Mouse (Mus musculus): ENCODE results near the gene Bpifc.
A peak's percentile ranks its signal among the peaks of the same experiment; 100 is the strongest.

The Bpifc gene

DNA sequence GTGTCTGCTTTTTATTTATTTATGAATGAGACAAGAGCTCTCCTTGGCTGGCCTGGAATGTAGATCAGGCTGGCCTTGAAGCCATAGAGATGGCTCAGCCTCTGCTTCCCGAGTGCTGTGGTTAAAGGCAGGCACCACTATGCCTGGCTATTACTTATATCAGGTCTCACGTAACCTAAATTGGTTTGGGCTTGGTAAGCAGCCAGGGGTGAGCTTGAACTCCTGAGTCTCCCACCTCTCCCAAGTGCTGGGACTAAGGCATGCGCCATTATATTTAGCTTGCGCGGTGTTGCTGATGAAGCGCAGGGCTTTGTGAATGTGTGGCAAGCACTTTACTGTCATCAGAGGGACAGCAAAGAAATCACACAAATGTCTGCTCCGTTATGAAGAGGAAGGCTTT lies 6.1 kb upstream of the Bpifc start:
- no peak for DNase-seq (ENCODE audit: low read depth in 2 of 2, low spot score in 2 of 2)

DNA sequence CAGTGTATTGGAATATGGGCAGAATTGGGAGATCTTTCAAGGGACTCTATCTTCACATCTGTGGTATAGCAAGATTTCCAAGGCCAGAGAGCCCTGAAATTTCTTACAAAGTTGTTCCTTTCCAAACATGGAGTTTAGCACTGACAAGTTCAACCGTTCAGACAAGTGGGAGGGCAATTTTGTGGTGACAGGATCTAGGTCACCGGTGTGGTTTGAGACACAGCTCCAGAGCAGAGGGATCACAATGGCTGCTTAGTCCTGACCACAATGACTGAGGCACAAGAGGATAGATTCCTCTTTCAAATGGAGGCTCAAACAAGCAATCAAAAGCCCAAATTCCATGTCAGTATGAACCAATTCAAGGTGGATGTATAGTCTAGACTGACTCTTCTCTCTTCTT lies 523 bp downstream of the Bpifc start:
- no peak for DNase-seq (ENCODE audit: low read depth in 2 of 2, low spot score in 2 of 2)

DNA sequence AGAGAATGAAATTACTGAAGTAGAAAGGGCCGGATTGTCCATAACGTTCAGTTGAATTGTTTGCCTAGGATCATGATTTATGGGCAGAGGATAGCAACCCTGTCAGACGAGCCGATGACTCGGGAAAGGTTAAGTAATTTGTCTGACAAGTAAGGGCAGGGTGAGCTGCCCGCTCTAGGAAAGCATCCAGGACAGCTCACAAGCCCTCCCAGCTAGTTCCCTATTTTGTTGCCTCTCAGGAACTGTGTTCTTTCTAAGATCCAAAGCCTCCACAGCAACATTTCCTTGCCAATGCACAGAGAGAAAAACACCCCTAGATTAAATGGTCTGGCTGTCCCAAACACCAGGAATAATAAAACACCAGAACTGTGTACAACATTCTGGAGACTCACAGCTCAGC lies 1.1 kb downstream of the Bpifc start:
- DNase-seq (ENCODE audit: low read depth in 2 of 2, low spot score in 2 of 2) = no peak

DNA sequence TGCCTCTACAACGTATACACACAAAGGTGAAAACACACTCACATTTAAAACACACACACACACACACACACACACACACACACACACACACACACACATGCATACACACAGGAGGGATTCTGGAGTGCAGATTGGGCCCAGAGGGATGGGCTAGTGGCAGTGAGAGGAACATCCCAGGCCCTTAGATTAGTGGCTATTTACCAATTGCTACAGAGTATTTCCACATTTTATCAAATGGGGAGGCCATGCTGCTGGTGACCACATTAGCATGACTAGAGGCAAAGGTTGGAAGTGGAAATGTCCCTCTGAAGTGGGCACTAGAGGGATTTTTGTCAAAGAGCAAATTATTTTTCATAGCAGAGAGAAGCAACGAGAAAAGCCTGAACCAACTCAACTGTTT lies 2.0 kb downstream of the Bpifc start:
- no peak for DNase-seq (ENCODE audit: low read depth in 2 of 2, low spot score in 2 of 2)

DNA sequence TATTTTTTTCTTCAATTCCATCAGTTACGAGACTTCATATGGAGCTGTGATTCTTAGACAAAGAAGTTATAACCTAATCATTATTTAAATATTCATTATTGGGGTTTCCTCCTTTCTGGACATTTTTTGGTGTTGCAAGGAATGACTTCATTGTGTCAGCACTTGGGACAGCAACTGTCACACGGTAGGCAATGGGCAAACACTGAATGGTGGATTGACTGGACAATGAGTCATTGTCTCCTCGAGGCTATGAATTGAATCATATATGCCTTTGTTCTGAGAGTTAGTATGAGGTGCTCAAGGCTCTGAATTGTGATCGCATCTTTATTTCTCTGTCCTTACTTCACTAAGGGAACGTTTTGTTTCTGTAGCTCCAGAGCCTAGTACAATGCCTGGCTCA lies 5.2 kb downstream of the Bpifc start:
- DNase-seq (ENCODE audit: low read depth in 2 of 2, low spot score in 2 of 2) = no peak

DNA sequence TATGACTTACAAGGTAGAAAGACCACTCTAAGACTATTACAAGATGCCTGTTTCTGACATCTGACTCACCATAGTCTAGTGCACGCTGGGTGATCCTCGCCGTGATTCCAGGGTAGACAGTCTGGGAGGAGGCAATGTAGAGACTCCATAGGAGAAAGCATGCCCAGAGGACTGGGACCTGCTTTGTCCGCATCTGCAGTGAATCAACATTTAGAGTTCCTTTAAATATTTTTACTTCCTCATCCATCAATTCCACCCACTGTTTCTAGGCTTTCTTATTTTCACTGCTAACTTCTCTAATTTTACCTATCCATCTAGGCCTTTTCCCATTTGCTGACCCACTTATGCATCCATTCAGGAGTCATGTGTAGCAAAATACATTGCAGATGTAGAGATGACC lies 11.2 kb downstream of the Bpifc start:
- no peak for DNase-seq (ENCODE audit: low read depth in 2 of 2, low spot score in 2 of 2)

DNA sequence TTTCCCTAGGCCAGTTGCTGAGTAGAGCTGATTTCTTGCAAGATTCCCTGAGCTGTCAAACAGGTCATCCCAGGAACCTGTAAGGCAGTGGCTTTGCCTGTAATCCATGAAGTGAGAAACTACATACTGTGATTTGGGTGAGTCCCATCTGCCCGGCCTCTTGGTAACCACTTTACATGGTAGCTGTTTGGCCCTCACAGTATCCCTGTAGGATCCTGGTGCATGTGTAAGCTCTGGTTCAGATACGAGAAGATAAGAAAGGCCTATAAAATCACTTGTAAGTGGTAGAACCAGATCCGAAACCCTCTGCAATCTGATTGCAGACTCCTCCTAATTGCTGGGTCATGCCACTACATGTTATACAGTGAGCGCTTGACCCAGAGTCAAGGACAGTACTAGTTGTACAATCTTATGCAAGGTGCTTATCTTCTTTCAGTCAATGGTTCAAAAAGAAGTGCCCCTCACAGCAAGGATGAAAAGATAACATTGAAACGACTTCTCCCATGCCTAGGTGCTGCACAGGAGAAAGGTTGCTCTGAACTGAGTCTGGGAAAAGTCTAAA lies 17.1 kb downstream of the Bpifc start:
- no peak for DNase-seq (ENCODE audit: low read depth in 2 of 2, low spot score in 2 of 2)

DNA sequence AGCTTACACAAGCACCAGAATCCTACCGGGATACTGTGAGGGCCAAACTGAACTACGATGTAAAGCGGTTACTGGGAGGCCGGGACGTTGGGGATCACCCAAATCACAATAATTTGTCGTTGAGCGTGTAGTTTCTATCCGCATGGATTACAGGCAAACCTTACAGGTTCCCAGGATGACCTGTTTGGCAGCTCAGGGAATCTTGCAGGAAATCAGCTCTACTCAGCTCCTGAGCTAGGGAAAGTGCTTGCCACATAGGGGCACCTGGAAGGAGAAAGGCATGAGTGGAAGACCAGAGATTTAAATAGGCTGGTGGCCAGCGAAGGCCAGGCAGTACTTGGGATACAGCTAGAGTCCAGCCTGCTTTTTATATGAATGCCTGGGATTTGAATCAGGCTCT lies 17.9 kb downstream of the Bpifc start:
- no peak for DNase-seq (ENCODE audit: low read depth in 2 of 2, low spot score in 2 of 2)

DNA sequence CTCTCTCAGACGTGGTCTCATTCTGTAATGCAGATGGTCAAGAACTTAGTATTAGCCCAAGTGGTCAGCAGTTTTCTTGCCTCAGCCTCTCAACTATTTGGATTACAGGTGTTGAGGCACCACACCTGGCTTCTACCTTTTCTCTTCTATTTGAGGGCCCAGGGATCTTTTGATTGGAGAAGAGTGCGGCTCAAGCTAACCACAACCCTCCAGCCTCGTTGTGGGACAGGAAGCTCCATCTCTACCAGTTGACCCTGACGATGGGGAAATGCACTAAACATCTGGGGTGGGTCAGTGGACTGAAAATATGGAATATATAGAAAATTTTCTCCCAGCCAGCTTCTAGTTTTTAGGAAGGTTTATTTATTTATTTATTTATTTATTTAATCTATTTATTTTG lies 19.3 kb downstream of the Bpifc start:
- DNase-seq (ENCODE audit: low read depth in 2 of 2, low spot score in 2 of 2) = no peak

DNA sequence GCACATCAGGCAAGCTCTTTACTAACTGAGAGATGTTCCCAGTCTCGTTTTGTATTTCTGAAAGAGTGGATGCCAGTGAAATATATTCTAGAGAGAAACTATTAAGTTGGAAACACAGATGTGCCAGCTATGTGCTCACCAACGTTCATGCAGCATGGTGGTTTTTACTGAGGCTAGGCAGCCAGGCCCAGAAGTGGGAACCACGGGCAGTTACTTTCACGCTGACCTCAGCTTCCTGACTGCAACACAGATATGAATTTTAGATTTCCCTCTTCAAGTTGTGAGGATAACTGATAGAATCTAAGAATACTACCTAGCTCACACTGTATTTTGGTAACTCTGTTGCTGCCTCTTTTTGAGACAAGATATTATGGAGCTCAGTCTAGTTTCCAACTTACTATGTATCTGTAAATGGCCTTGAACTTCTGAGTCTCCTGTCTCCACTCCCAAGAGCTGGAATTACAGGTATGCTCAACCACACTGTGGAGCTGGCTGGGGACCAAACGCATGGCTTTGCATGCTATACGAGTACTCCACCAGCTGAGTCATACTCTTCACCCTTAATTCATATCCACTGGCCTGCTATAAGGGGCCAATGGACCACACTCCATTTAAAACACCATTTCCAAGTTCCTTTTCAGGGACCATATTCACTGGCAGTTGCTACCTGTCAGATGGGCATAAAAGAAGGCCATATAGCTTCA lies 22.1 kb downstream of the Bpifc start:
- DNase-seq (ENCODE audit: low read depth in 2 of 2, low spot score in 2 of 2) = no peak

DNA sequence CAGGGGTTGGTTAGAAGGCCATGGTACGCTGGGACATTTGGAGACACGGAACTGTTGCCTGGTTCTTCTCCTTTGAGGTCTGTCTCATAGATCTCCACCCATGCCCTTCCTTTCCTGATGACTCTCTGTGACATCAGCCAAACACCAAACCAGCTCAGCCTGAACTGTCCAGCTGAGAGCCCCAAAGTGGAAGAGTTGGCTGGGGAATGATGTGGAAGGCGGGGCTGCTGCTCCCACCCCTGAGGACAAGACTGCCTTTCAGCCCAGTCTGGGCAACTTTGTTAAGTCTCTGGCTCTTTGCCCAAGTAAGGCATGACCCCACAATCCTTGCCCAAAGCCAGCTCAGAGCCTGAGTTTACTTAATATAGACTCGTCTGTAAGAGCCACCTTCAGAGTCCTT lies 38.8 kb downstream of the Bpifc start:
- DNase-seq (ENCODE audit: low read depth in 2 of 2, low spot score in 2 of 2) = no peak

DNA sequence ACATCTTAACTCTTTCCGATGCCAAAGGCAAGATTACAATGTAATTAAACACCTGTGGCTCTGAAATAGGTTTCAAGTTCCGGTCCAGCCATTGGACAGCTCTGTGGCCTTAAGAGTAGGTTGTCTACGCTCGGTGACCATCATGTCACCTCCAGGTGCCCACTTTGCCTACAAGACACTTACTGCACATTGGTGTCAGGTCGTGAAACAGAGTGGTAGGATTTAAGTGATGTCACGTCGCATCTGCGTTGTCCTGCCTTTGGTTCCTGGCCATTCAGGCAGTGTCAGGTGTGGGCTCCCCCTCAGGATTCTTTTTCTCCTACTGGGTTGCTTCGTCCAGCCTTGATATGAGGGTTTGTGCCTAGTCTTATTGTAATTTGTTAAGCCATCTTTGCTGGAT lies 39.9 kb downstream of the Bpifc start:
- DNase-seq (ENCODE audit: low read depth in 2 of 2, low spot score in 2 of 2) = no peak

DNA sequence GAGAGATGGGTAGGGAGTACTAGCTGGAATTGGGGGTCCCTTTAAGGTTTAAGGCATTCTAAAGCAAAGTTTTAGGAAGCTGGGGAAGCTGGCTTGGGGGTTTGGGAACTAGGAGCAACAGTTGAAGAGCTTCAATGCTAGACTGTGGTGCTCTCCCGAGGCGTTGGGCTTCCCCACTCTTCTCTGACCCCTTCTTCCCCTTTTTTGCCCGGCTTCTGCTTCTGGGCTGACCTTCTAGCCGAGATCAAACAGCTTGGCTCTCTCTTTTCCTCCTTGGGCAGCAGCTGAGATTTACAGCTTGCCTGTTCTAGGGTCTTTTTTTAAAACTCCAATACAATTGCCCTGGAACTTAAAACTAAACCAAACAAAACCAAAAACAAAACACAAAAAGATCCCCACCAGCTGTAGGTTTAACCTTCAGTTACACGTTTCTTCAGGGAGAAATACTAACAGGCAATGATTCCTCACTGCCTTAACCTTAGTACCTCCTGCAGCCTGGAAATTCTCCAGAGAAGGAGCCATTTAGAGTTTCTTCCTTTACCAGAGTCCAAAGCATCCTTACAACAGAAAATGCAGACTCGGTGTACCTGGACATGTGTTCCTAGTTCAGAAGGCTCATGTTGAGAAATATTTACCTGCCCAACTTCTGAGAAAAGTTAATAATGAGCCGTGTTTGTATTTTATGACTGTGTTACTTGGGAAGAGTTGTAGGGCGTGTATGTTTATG lies 41.6 kb downstream of the Bpifc start:
- DNase-seq (ENCODE audit: low read depth in 2 of 2, low spot score in 2 of 2) = no peak

DNA sequence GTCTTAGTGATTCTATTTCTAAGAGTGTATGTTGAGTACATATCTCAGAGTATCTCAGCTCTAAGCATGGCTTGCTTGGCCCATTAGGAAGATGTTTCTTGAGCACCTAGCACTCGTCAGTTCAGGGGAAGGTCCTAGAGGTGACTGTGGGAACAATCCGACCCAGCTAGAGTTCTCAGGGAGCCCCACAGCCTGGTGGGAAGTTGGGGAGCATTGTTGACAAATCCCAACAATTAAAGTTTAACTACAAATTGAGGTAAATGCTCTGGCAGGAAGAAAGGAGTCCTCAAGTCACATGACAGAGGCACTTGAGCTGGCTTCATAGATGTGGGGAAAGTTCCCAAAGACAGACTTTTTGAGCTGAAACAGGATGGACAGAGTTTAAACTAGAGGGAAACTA lies 43.0 kb downstream of the Bpifc start:
- DNase-seq (ENCODE audit: low read depth in 2 of 2, low spot score in 2 of 2) = no peak

DNA sequence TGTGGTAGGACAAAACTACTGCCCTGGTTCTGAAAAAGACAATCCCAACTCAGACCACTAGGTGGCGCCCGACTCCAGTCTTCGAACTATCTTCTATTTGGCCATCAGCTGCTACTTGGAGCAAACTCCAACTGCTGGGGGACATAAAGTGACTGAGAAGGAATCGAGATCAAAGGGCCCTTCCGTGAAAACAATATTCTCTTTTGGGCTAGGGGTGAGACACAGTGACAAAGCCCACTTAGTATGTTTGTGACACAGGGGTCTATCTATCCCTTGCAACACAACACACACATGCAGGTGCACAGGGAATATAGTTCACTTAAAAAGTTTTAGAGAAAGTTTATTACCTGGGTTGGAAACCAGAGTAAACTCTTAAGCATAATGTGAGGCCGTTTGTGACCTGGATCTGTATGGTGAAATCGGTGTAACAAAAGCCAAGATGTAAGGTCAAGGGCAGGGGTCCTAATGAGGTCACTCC lies 43.5 kb downstream of the Bpifc start:
- DNase-seq (ENCODE audit: low read depth in 2 of 2, low spot score in 2 of 2) = peak; percentile 59 to 71

DNA sequence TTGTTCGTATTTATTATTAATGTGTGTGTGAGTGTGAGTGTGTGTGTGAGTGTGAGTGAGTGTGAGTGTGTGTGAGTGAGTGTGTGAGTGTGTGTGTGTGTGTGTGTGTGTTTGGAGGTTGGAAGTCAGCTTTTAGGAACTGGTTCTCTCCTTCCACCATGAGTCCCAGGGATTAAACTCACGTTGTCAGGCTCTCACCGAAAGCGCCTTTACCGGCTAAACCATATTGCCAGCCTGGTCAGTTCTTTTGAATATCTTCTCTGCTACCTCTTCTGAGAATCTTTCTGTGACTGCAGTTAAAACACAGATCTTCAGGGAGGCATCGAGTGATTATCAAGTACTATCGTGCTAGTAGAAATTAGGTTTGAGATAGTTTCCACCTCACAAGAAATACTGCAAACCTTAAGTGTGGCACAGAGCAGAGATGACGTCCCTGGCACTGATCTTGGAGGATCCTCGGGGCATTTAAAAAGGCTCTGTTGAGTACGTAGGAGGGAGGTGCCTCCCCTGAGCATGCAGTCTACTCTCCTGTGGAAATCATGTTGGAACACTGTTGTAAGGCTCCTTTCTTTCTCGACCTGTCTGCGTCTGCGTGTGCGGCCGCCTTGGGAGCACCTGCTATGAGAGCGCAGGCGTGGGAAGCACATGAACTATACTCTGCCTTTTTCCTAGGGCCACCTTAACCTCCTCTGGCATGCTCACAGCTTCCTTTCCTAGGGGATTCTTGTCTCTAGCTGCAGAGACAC lies 44.1 kb downstream of the Bpifc start:
- no peak for DNase-seq (ENCODE audit: low read depth in 2 of 2, low spot score in 2 of 2)

DNA sequence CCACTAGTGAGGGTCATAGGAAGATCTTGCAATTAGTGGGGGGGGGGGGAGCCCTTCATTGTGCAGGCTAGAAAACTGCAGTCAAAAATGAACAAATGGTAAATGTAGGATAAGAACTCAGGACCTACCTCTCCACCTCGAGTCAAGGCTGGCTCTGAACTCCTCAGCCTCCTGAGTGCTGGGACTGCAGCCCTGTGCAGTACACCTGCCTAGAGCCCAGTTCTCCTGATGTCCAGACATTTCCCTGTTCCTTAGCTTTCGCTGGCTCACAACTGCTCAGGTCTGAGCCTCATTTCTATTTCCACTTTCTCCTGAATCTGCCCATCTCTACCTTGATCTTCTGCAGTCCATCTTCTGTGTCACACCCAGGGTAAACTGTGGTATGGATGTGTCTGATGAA lies 45.2 kb downstream of the Bpifc start:
- DNase-seq (ENCODE audit: low read depth in 2 of 2, low spot score in 2 of 2) = no peak

DNA sequence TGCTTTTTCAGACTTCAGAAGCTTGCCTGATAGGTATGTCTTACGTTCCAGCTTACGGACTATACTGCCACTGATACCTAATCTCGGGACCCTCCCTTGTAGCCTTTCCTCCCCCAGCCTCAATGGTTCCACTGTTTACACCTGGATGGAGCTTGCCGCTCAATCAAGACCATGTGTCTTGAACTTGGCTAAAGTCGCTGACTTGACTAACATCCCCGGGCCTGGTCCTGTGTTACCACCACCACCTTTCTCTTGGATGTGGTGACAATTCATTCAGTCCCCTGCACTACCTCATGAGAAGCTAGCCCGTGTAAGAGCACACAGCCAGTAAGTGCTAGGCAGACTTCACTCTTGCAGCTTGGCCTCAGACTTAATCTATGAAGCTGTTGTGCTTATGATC lies 47.4 kb downstream of the Bpifc start:
- no peak for DNase-seq (ENCODE audit: low read depth in 2 of 2, low spot score in 2 of 2)

DNA sequence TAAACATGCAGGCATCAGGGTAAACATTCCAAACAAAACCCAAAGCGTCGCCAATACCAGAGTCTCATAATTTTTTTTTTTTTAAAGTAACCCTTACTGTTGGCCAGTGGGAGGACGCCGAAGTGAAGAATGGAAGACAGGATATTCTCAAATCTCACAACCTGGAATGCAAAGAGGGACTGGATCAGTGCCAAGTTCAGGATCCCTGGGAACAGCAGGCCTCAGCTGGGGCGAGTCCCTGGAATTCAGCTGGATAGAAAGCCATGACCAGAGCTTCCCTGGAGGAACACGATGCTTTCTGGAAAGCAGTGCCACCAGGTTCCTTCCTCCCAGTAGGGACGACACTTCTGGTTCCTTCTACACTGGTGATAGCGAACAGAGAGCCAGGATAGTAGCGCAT lies 48.8 kb downstream of the Bpifc start:
- no peak for DNase-seq (ENCODE audit: low read depth in 2 of 2, low spot score in 2 of 2)

DNA sequence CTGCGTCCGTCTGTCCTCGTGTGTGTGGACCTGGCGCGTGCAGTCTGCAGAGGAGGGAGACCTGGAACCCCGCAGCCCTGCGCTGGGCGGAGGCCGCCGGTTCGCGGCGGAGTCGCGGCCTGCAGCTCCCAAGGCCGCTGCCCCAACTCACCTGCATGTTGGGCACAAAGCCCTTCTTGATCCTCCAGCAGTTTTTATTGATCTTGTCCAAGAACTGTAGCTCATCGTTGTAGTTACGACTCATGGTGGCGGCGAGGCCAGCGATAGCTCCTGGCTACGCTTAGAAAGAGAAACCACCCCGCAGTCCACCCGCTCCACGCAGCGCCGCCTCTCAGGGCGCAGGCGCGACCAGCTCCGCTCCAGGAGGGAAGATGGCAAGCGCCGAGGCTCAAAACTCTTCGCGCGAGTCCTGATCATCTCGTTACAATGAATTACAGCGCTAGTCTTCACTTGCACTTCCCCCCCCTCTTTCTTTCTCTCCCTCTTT lies 54.2 kb downstream of the Bpifc start, which contains the start of gene Rtcb:
TSS of gene Rtcb (minus strand) at position 360 of the 487 bp plus-strand sequence.
- DNase-seq (ENCODE audit: low read depth in 2 of 2, low spot score in 2 of 2) = peak; percentile 92 to 97

DNA sequence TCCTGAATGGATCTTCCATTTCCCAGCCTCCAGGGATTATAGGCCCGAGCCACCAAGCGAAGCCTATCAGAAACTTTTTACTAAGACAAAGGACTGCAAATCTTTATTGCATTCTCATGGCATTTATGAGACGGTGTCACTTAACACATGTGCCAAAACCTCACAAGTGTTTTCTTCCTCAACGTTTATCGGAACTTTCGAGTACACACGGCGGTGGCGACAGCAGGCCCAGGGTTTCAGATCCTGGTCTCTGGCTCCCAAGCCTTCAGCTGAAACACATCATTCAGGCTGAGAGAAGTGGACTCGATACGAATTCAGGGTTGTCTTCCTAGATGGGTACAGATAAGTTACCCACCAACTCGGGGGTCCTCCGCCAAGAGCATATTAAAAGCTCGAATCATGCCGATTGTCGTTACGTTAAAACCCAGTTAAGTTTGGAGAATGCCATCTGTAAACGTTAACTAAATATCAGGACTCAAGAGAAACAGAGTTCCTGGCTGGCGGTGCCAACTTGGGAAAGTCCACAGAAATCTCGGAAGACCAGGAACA lies 54.8 kb downstream of the Bpifc start:
- no peak for DNase-seq (ENCODE audit: low read depth in 2 of 2, low spot score in 2 of 2)
